Mouse (Mus musculus): ENCODE data around the gene Syt12. TPM values are rescaled to one million over a fixed set of nuclear protein-coding genes. Genes with fewer than 3 reads are reported as not detected.

Syt12 gene
- polyA plus RNA-seq, 1 experiment from 2014 or later: 1.9 TPM

GRCm38 (mm10) chr19:4498062-4498933, 21.1 kb upstream of the Syt12 start, which contains the start of gene 2010003K11Rik:
Gene 2010003K11Rik, minus strand, starts transcription at chr19:4498583.
- peaks cover 6% of the 10 kb centered on the region; the same call in 1 of the 2 replicates for H3K4me1 ChIP-seq
- 59% methylated on average over 16 of the region's 16 CpGs for WGBS
- H3K27me3 ChIP-seq (replicated peaks): no peaks in the 10 kb centered on the region
- H3K4me3 ChIP-seq: no peak within 1 kb of the TSS
- no peak for ATAC-seq (ENCODE audit: low FRiP score, low read depth)
- no peak within 1 kb of the TSS for H3K9ac ChIP-seq
- H3K4me2 ChIP-seq (replicated peaks): peak within 1 kb of the TSS; percentile 20
- H3K9me3 ChIP-seq: no peaks in the 10 kb centered on the region
- no peak within 1 kb of the TSS for H3K27ac ChIP-seq
- H3K36me3 ChIP-seq: no peaks in the 10 kb centered on the region

GRCm38 (mm10) chr19:4497263-4497973, 20.2 kb upstream of the Syt12 start:
- H3K27ac ChIP-seq: no peak overlapping the region
- 8% methylated on average over 4 of the region's 4 CpGs for WGBS
- ATAC-seq (ENCODE audit: low FRiP score, low read depth): peak; percentile 33; the same call in 1 of the 2 replicates
- H3K9me3 ChIP-seq: no peaks in the 10 kb centered on the region
- H3K4me3 ChIP-seq: no peak overlapping the region
- H3K27me3 ChIP-seq (replicated peaks): no peaks in the 10 kb centered on the region
- H3K9ac ChIP-seq: no peak overlapping the region
- peak overlapping the region; percentile 20; the same call in 1 of the 2 replicates for H3K4me2 ChIP-seq (replicated peaks)
- H3K36me3 ChIP-seq: no peaks in the 10 kb centered on the region
- peaks cover 6% of the 10 kb centered on the region; the same call in 1 of the 2 replicates for H3K4me1 ChIP-seq

- Histone ChIP-seq H3K4me3 (no peak overlapping the region), H3K27me3 (replicated peaks) (no peaks in the 10 kb centered on the region), H3K4me1 (peaks cover 6% of the 10 kb centered on the region; the same call in 1 of the 2 replicates), H3K36me3 (no peaks in the 10 kb centered on the region), H3K9me3 (no peaks in the 10 kb centered on the region), H3K4me2 (replicated peaks) (no peak overlapping the region), H3K27ac (no peak overlapping the region), H3K9ac (no peak overlapping the region)
- WGBS: 83% methylated on average over 3 of the region's 3 CpGs
- no peak for ATAC-seq (ENCODE audit: low FRiP score, low read depth)
Measured at GRCm38 (mm10) chr19:4496535-4497262, 19.5 kb upstream of the Syt12 start.

GRCm38 (mm10) chr19:4495814-4496213, 18.6 kb upstream of the Syt12 start:
- Histone ChIP-seq H3K4me3 (no peak overlapping the region), H3K36me3 (no peaks in the 10 kb centered on the region), H3K9ac (0 out of 2 replicates have a peak overlapping the region, but pooled peaks have one; percentile 5), H3K4me1 (peaks cover 6% of the 10 kb centered on the region; the same call in 1 of the 2 replicates), H3K9me3 (no peaks in the 10 kb centered on the region), H3K27me3 (replicated peaks) (no peaks in the 10 kb centered on the region), H3K4me2 (replicated peaks) (no peak overlapping the region), H3K27ac (no peak overlapping the region)
- 90% methylated on average over 5 of the region's 5 CpGs for WGBS
- ATAC-seq (ENCODE audit: low FRiP score, low read depth): no peak

- WGBS: 72% methylated on average over 7 of the region's 7 CpGs
- Histone ChIP-seq H3K27ac (no peak overlapping the region), H3K27me3 (replicated peaks) (no peaks in the 10 kb centered on the region), H3K9ac (no peak overlapping the region), H3K4me3 (no peak overlapping the region), H3K36me3 (no peaks in the 10 kb centered on the region), H3K9me3 (no peaks in the 10 kb centered on the region), H3K4me2 (replicated peaks) (no peak overlapping the region), H3K4me1 (peaks cover 6% of the 10 kb centered on the region; the same call in 1 of the 2 replicates)
- ATAC-seq (ENCODE audit: low FRiP score, low read depth): no peak
Measured at GRCm38 (mm10) chr19:4494707-4495106, 17.5 kb upstream of the Syt12 start.

- 63% methylated on average over 9 of the region's 9 CpGs for WGBS
- H3K4me2 ChIP-seq (replicated peaks): no peak overlapping the region
- no peak overlapping the region for H3K4me3 ChIP-seq
- H3K9ac ChIP-seq: no peak overlapping the region
- H3K27ac ChIP-seq: no peak overlapping the region
- H3K36me3 ChIP-seq: no peaks in the 10 kb centered on the region
- ATAC-seq (ENCODE audit: low FRiP score, low read depth): no peak
- no peaks in the 10 kb centered on the region for H3K9me3 ChIP-seq
- peaks cover 2% of the 10 kb centered on the region; the same call in 1 of the 2 replicates for H3K4me1 ChIP-seq
- no peaks in the 10 kb centered on the region for H3K27me3 ChIP-seq (replicated peaks)
Measured at GRCm38 (mm10) chr19:4492526-4493296, 15.5 kb upstream of the Syt12 start.

GRCm38 (mm10) chr19:4491080-4491695, 13.9 kb upstream of the Syt12 start:
- H3K36me3 ChIP-seq: no peaks in the 10 kb centered on the region
- H3K27ac ChIP-seq: no peak overlapping the region
- no peaks in the 10 kb centered on the region for H3K4me1 ChIP-seq
- no peak overlapping the region for H3K4me2 ChIP-seq (replicated peaks)
- WGBS: 67% methylated on average over 10 of the region's 10 CpGs
- H3K27me3 ChIP-seq (replicated peaks): no peaks in the 10 kb centered on the region
- H3K9ac ChIP-seq: no peak overlapping the region
- no peak overlapping the region for H3K4me3 ChIP-seq
- ATAC-seq (ENCODE audit: low FRiP score, low read depth): no peak
- H3K9me3 ChIP-seq: no peaks in the 10 kb centered on the region

- Histone ChIP-seq H3K4me2 (replicated peaks) (no peak overlapping the region), H3K27ac (no peak overlapping the region), H3K4me1 (no peaks in the 10 kb centered on the region), H3K9ac (no peak overlapping the region), H3K4me3 (no peak overlapping the region), H3K9me3 (no peaks in the 10 kb centered on the region), H3K36me3 (no peaks in the 10 kb centered on the region), H3K27me3 (replicated peaks) (no peaks in the 10 kb centered on the region)
- 82% methylated on average over 2 of the region's 2 CpGs for WGBS
- no peak for ATAC-seq (ENCODE audit: low FRiP score, low read depth)
Measured at GRCm38 (mm10) chr19:4487877-4488276, 10.6 kb upstream of the Syt12 start.

GRCm38 (mm10) chr19:4485006-4485405, 7.8 kb upstream of the Syt12 start:
- Histone ChIP-seq H3K4me1 (no peaks in the 10 kb centered on the region), H3K27me3 (replicated peaks) (no peaks in the 10 kb centered on the region), H3K9ac (no peak overlapping the region), H3K27ac (no peak overlapping the region), H3K9me3 (no peaks in the 10 kb centered on the region), H3K4me3 (no peak overlapping the region), H3K36me3 (no peaks in the 10 kb centered on the region), H3K4me2 (replicated peaks) (no peak overlapping the region)
- ATAC-seq (ENCODE audit: low FRiP score, low read depth): no peak
- 56% methylated on average over 5 of the region's 5 CpGs for WGBS

- 92% methylated on average over 3 of the region's 3 CpGs for WGBS
- Histone ChIP-seq H3K36me3 (no peaks in the 10 kb centered on the region), H3K4me3 (no peak overlapping the region), H3K9me3 (no peaks in the 10 kb centered on the region), H3K27ac (no peak overlapping the region), H3K4me1 (no peaks in the 10 kb centered on the region), H3K4me2 (replicated peaks) (no peak overlapping the region), H3K27me3 (replicated peaks) (peaks cover 10% of the 10 kb centered on the region), H3K9ac (no peak overlapping the region)
- ATAC-seq (ENCODE audit: low FRiP score, low read depth): no peak
Measured at GRCm38 (mm10) chr19:4482111-4482859, 5.0 kb upstream of the Syt12 start.

All from neural tube, embryonic 12.5 days (tissue).